Mouse (Mus musculus): ENCODE results near the gene Cenpi. TPM values are rescaled to one million over a fixed set of nuclear protein-coding genes. Genes with fewer than 3 reads are reported as not detected.

Gene Cenpi
- polyA plus RNA-seq, 1 experiment from 2014 or later = 29.5 TPM

GRCm38 (mm10) chrX:134398972-134399371 is 91.1 kb downstream of the Cenpi start:
- 61% methylated on average over 2 of the region's 2 CpGs for WGBS
- Histone ChIP-seq H3K27ac (ENCODE audit: low read length) (no peak overlapping the region), H3K27me3 (ENCODE audit: control insufficient read depth, insufficient read depth, low read depth, low read length) (no peaks in the 10 kb centered on the region), H3K4me1 (replicated peaks; ENCODE audit: control insufficient read depth, insufficient read depth, low read length) (no peaks in the 10 kb centered on the region), H3K36me3 (ENCODE audit: control insufficient read depth, insufficient read depth, low read length) (no peaks in the 10 kb centered on the region), H3K4me3 (ENCODE audit: low read length) (no peak overlapping the region), H3K9me3 (ENCODE audit: control insufficient read depth, low read length) (no peaks in the 10 kb centered on the region), H3K4me2 (ENCODE audit: low read depth, low read length) (no peak overlapping the region), H3K9ac (ENCODE audit: low read length) (no peak overlapping the region)
- ATAC-seq (ENCODE audit: low read depth) = no peak

GRCm38 (mm10) chrX:134403863-134404583 is 96.1 kb downstream of the Cenpi start, which contains the start of gene Drp2:
TSS of gene Drp2 (plus strand) at chrX:134404551.
- Histone ChIP-seq H3K36me3 (ENCODE audit: control insufficient read depth, insufficient read depth, low read length) (no peaks in the 10 kb centered on the region), H3K27ac (ENCODE audit: low read length) (no peak within 1 kb of the TSS), H3K9ac (ENCODE audit: low read length) (peak within 1 kb of the TSS; percentile 39), H3K27me3 (ENCODE audit: control insufficient read depth, insufficient read depth, low read depth, low read length) (no peaks in the 10 kb centered on the region; the same call in 1 of the 2 replicates), H3K9me3 (ENCODE audit: control insufficient read depth, low read length) (no peaks in the 10 kb centered on the region), H3K4me1 (replicated peaks; ENCODE audit: control insufficient read depth, insufficient read depth, low read length) (no peaks in the 10 kb centered on the region), H3K4me2 (ENCODE audit: low read depth, low read length) (peak within 1 kb of the TSS; percentile 68), H3K4me3 (ENCODE audit: low read length) (peak within 1 kb of the TSS; percentile 48)
- peak; percentile 31 for ATAC-seq (ENCODE audit: low read depth)
- WGBS = 19% methylated on average over 14 of the region's 15 CpGs

- WGBS = 33% methylated on average over 12 of the region's 14 CpGs
- no peak overlapping the region for H3K27ac ChIP-seq (ENCODE audit: low read length)
- no peaks in the 10 kb centered on the region for H3K9me3 ChIP-seq (ENCODE audit: control insufficient read depth, low read length)
- no peaks in the 10 kb centered on the region for H3K4me1 ChIP-seq (replicated peaks; ENCODE audit: control insufficient read depth, insufficient read depth, low read length)
- H3K9ac ChIP-seq (ENCODE audit: low read length) = peak overlapping the region; percentile 39; the same call in 1 of the 2 replicates
- H3K4me2 ChIP-seq (ENCODE audit: low read depth, low read length) = peak overlapping the region; percentile 68
- no peaks in the 10 kb centered on the region; the same call in 1 of the 2 replicates for H3K27me3 ChIP-seq (ENCODE audit: control insufficient read depth, insufficient read depth, low read depth, low read length)
- H3K36me3 ChIP-seq (ENCODE audit: control insufficient read depth, insufficient read depth, low read length) = no peaks in the 10 kb centered on the region
- ATAC-seq (ENCODE audit: low read depth) = 0 out of 2 replicates have a peak, but pooled peaks have one; percentile 2
- H3K4me3 ChIP-seq (ENCODE audit: low read length) = peak overlapping the region; percentile 48
Observed at GRCm38 (mm10) chrX:134404584-134404955, 96.7 kb downstream of the Cenpi start.

GRCm38 (mm10) chrX:134409354-134409900 is 101.5 kb downstream of the Cenpi start:
- H3K36me3 ChIP-seq (ENCODE audit: control insufficient read depth, insufficient read depth, low read length) = no peaks in the 10 kb centered on the region
- H3K9ac ChIP-seq (ENCODE audit: low read length) = no peak overlapping the region
- H3K4me1 ChIP-seq (replicated peaks; ENCODE audit: control insufficient read depth, insufficient read depth, low read length) = no peaks in the 10 kb centered on the region
- ATAC-seq (ENCODE audit: low read depth) = no peak
- WGBS = 76% methylated on average over 6 of the region's 6 CpGs
- no peak overlapping the region for H3K4me2 ChIP-seq (ENCODE audit: low read depth, low read length)
- H3K4me3 ChIP-seq (ENCODE audit: low read length) = no peak overlapping the region
- no peaks in the 10 kb centered on the region for H3K9me3 ChIP-seq (ENCODE audit: control insufficient read depth, low read length)
- H3K27ac ChIP-seq (ENCODE audit: low read length) = no peak overlapping the region
- no peaks in the 10 kb centered on the region; the same call in 1 of the 2 replicates for H3K27me3 ChIP-seq (ENCODE audit: control insufficient read depth, insufficient read depth, low read depth, low read length)

- WGBS = 81% methylated on average over 1 of the region's 1 CpGs
Observed at GRCm38 (mm10) chrX:134412096-134412495, 104.2 kb downstream of the Cenpi start.

More at GRCm38 (mm10) chrX:134412096-134412495, 104.2 kb downstream of the Cenpi start:
- H3K36me3 ChIP-seq (ENCODE audit: control insufficient read depth, insufficient read depth, low read length) = no peaks in the 10 kb centered on the region
- H3K9ac ChIP-seq (ENCODE audit: low read length) = no peak overlapping the region
- no peak overlapping the region for H3K4me3 ChIP-seq (ENCODE audit: low read length)
- ATAC-seq (ENCODE audit: low read depth) = no peak
- H3K4me2 ChIP-seq (ENCODE audit: low read depth, low read length) = no peak overlapping the region
- no peaks in the 10 kb centered on the region for H3K9me3 ChIP-seq (ENCODE audit: control insufficient read depth, low read length)
- H3K27me3 ChIP-seq (ENCODE audit: control insufficient read depth, insufficient read depth, low read depth, low read length) = no peaks in the 10 kb centered on the region
- no peak overlapping the region for H3K27ac ChIP-seq (ENCODE audit: low read length)
- no peaks in the 10 kb centered on the region for H3K4me1 ChIP-seq (replicated peaks; ENCODE audit: control insufficient read depth, insufficient read depth, low read length)

Other genes starting within 250 kb of the Cenpi start
- gene Cstf2, start 248.9 kb upstream of the Cenpi start, polyA plus RNA-seq (2015; fragmentation: Nextera tagmentation; extraction: Ambion mirVana) = 43.8 and 46.5 TPM in 2 replicates
- gene Xkrx, start 146.0 kb upstream of the Cenpi start, polyA plus RNA-seq (2015; fragmentation: Nextera tagmentation; extraction: Ambion mirVana) = 0.35 and 0.38 TPM in 2 replicates
- gene Arl13a, start 120.6 kb upstream of the Cenpi start, polyA plus RNA-seq (2015; fragmentation: Nextera tagmentation; extraction: Ambion mirVana) = not detected in 2 replicates
- 1.6 and 1.9 TPM in 2 replicates for gene Nox1, start 86.1 kb upstream of the Cenpi start, polyA plus RNA-seq (2015; fragmentation: Nextera tagmentation; extraction: Ambion mirVana)
- 20.1 and 20.4 TPM in 2 replicates for gene Trmt2b, start 31.1 kb upstream of the Cenpi start, polyA plus RNA-seq (2015; fragmentation: Nextera tagmentation; extraction: Ambion mirVana)
- 3.6 and 4.4 TPM in 2 replicates for gene Tmem35a, start 12.9 kb upstream of the Cenpi start, polyA plus RNA-seq (2015; fragmentation: Nextera tagmentation; extraction: Ambion mirVana)
- 0.40 and 0.41 TPM in 2 replicates for gene Drp2, start 96.5 kb downstream of the Cenpi start, polyA plus RNA-seq (2015; fragmentation: Nextera tagmentation; extraction: Ambion mirVana)
- not detected in 2 replicates for gene Taf7l, start 168.4 kb downstream of the Cenpi start, polyA plus RNA-seq (2015; fragmentation: Nextera tagmentation; extraction: Ambion mirVana)
- 58.2 and 58.4 TPM in 2 replicates for gene Timm8a1, start 233.8 kb downstream of the Cenpi start, polyA plus RNA-seq (2015; fragmentation: Nextera tagmentation; extraction: Ambion mirVana)